Mouse (Mus musculus) stomach, embryonic 16.5 days (tissue): ENCODE data around the gene Ehhadh. TPM values are rescaled to one million over a fixed set of nuclear protein-coding genes. Genes with fewer than 3 reads are reported as not detected.
A peak's percentile ranks its signal among the peaks of the same experiment; 100 is the strongest.

Source experiments
- ATAC-seq: fragments of 200-750 bp; cut with Nextera tagmentation; 2 replicates; pipeline ENCODE4 v1.8.0; 2017; ENCODE audit warnings: moderate number of reproducible peaks, moderate TSS enrichment; ENCODE audit not compliant: insufficient read depth, low FRiP score
- H3K27ac ChIP-seq: fragments of 300-500 bp; sonication (generic); 2 replicates; pipeline ENCODE4 v1.5.1; 2014; ENCODE audit warnings: low read length
- H3K27me3 ChIP-seq: fragments of 300-500 bp; sonication (generic); 2 replicates; pipeline ENCODE4 v1.6.1; 2014; ENCODE audit warnings: low read length, control low read depth, mixed read lengths; ENCODE audit not compliant: control insufficient read depth, insufficient read depth
- H3K36me3 ChIP-seq: fragments of 300-500 bp; sonication (generic); 2 replicates; pipeline ENCODE4 v1.6.1; 2014; ENCODE audit warnings: low read length; ENCODE audit not compliant: control insufficient read depth, insufficient read depth
- H3K4me1 ChIP-seq: fragments of 300-500 bp; sonication (generic); 2 replicates; pipeline ENCODE4 v1.6.1; 2014; ENCODE audit warnings: low read length, control low read depth, mixed read lengths; ENCODE audit not compliant: control insufficient read depth, insufficient read depth
- H3K4me2 ChIP-seq: fragments of 300-500 bp; sonication (generic); 2 replicates; pipeline ENCODE4 v1.6.1; 2014; ENCODE audit warnings: low read depth, low read length, mixed read lengths
- H3K4me3 ChIP-seq: fragments of 300-500 bp; sonication (generic); replicated peaks from 2 replicates; pipeline ENCODE4 v1.5.1; 2014; ENCODE audit warnings: mild to moderate bottlenecking, low read length
- H3K9ac ChIP-seq: fragments of 300-500 bp; sonication (generic); 2 replicates; pipeline ENCODE4 v1.6.1; 2014; ENCODE audit warnings: low read length
- H3K9me3 ChIP-seq: fragments of 300-500 bp; sonication (generic); replicated peaks from 2 replicates; pipeline ENCODE4 v1.6.1; 2016; ENCODE audit warnings: low read length, control low read depth; ENCODE audit not compliant: control insufficient read depth
- WGBS: fragments of 180-500 bp; shearing (Covaris S2); extraction: QIAGEN DNeasy Blood & Tissue Kit; methylation state at CpG from one replicate; pipeline ENCODE4 v1.1.7; 2014; 5-methylcytosine and 5-hydroxymethylcytosine counted together
- polyA plus RNA-seq: library from polyadenylated mRNA; unstranded; fragments of >200 nt; fragmentation: Nextera tagmentation; extraction: Ambion mirVana; gene quantifications from 2 replicates; pipeline ENCODE4 v1.2.1, GENCODE M21; 2015

Gene Ehhadh
- polyA plus RNA-seq: 5.7 and 6.4 TPM in 2 replicates

- Histone ChIP-seq H3K9me3 (no peaks in the 10 kb centered on the region), H3K27ac (no peak within 1 kb of the TSS), H3K9ac (peak within 1 kb of the TSS; percentile 72), H3K4me1 (0 out of 2 replicates have a peak, but pooled peaks cover 3% of the 10 kb centered on the region), H3K27me3 (no peaks in the 10 kb centered on the region), H3K36me3 (no peaks in the 10 kb centered on the region), H3K4me2 (peak within 1 kb of the TSS; percentile 71), H3K4me3 (peak within 1 kb of the TSS; percentile 54)
- ATAC-seq: peak; percentile 94
- WGBS: 5% methylated on average over 28 of the region's 28 CpGs
Observed at GRCm38 (mm10) chr16:21787516-21788353, at the start of gene Ehhadh. TSS of gene Ehhadh (minus strand) at chr16:21787807.

GRCm38 (mm10) chr16:21836311-21837072 is 48.9 kb upstream of the Ehhadh start:
- 41% methylated on average over 7 of the region's 7 CpGs for WGBS
- ATAC-seq: peak; percentile 65; the same call in 1 of the 2 replicates
- H3K4me3 ChIP-seq: no peak overlapping the region
- H3K9me3 ChIP-seq: no peaks in the 10 kb centered on the region
- H3K27me3 ChIP-seq: no peaks in the 10 kb centered on the region
- no peak overlapping the region for H3K27ac ChIP-seq
- no peak overlapping the region for H3K9ac ChIP-seq
- H3K4me2 ChIP-seq: no peak overlapping the region
- no peaks in the 10 kb centered on the region for H3K36me3 ChIP-seq
- H3K4me1 ChIP-seq: no peaks in the 10 kb centered on the region

- no peaks in the 10 kb centered on the region for H3K27me3 ChIP-seq
- 33% methylated on average over 7 of the region's 7 CpGs for WGBS
- no peak overlapping the region for H3K9ac ChIP-seq
- no peaks in the 10 kb centered on the region for H3K9me3 ChIP-seq
- no peak overlapping the region for H3K4me2 ChIP-seq
- no peaks in the 10 kb centered on the region for H3K36me3 ChIP-seq
- no peaks in the 10 kb centered on the region for H3K4me1 ChIP-seq
- no peak overlapping the region for H3K27ac ChIP-seq
- no peak for ATAC-seq
- no peak overlapping the region for H3K4me3 ChIP-seq
Observed at GRCm38 (mm10) chr16:21835584-21835931, 48.0 kb upstream of the Ehhadh start.

GRCm38 (mm10) chr16:21834866-21835583 is 47.4 kb upstream of the Ehhadh start:
- H3K27ac ChIP-seq: no peak overlapping the region

GRCm38 (mm10) chr16:21833970-21834369 is 46.4 kb upstream of the Ehhadh start:
- Histone ChIP-seq H3K9ac (no peak overlapping the region), H3K4me3 (no peak overlapping the region), H3K27me3 (no peaks in the 10 kb centered on the region), H3K9me3 (no peaks in the 10 kb centered on the region), H3K4me2 (no peak overlapping the region), H3K27ac (no peak overlapping the region), H3K36me3 (no peaks in the 10 kb centered on the region), H3K4me1 (no peaks in the 10 kb centered on the region)
- no peak for ATAC-seq
- 78% methylated on average over 10 of the region's 10 CpGs for WGBS

More at GRCm38 (mm10) chr16:21834866-21835583, 47.4 kb upstream of the Ehhadh start:
- Histone ChIP-seq H3K4me3 (no peak overlapping the region), H3K4me2 (no peak overlapping the region), H3K27me3 (no peaks in the 10 kb centered on the region), H3K36me3 (no peaks in the 10 kb centered on the region), H3K9ac (no peak overlapping the region), H3K4me1 (no peaks in the 10 kb centered on the region), H3K9me3 (no peaks in the 10 kb centered on the region)
- ATAC-seq: no peak
- WGBS: 81% methylated on average over 8 of the region's 8 CpGs

- H3K4me1 ChIP-seq: no peaks in the 10 kb centered on the region
- H3K9me3 ChIP-seq: no peaks in the 10 kb centered on the region
- no peaks in the 10 kb centered on the region for H3K27me3 ChIP-seq
- H3K9ac ChIP-seq: no peak overlapping the region
- no peaks in the 10 kb centered on the region for H3K36me3 ChIP-seq
- H3K27ac ChIP-seq: no peak overlapping the region
- H3K4me2 ChIP-seq: no peak overlapping the region
- H3K4me3 ChIP-seq: no peak overlapping the region
- no peak for ATAC-seq
- 70% methylated on average over 1 of the region's 1 CpGs for WGBS
Observed at GRCm38 (mm10) chr16:21833469-21833868, 45.9 kb upstream of the Ehhadh start.

GRCm38 (mm10) chr16:21831764-21832163 is 44.2 kb upstream of the Ehhadh start:
- Histone ChIP-seq H3K27ac (peak overlapping the region; percentile 37; the same call in 1 of the 2 replicates), H3K27me3 (no peaks in the 10 kb centered on the region), H3K4me1 (peaks cover 3% of the 10 kb centered on the region; the same call in 1 of the 2 replicates), H3K9ac (0 out of 2 replicates have a peak overlapping the region, but pooled peaks have one; percentile 2), H3K36me3 (no peaks in the 10 kb centered on the region), H3K9me3 (no peaks in the 10 kb centered on the region), H3K4me2 (no peak overlapping the region), H3K4me3 (no peak overlapping the region)
- peak; percentile 79 for ATAC-seq
- 36% methylated on average over 5 of the region's 5 CpGs for WGBS

- ATAC-seq: no peak
Observed at GRCm38 (mm10) chr16:21830784-21831183, 43.2 kb upstream of the Ehhadh start.

More at GRCm38 (mm10) chr16:21830784-21831183, 43.2 kb upstream of the Ehhadh start:
- Histone ChIP-seq H3K4me3 (no peak overlapping the region), H3K9ac (no peak overlapping the region), H3K27ac (no peak overlapping the region), H3K4me1 (peaks cover 3% of the 10 kb centered on the region; the same call in 1 of the 2 replicates), H3K27me3 (no peaks in the 10 kb centered on the region), H3K36me3 (no peaks in the 10 kb centered on the region), H3K9me3 (no peaks in the 10 kb centered on the region), H3K4me2 (no peak overlapping the region)
- 50% methylated on average over 6 of the region's 6 CpGs for WGBS
